14 mouse cellular contexts compared by ENCODE assay signal in genomic region chr16:34076101-34076500, GRCm38 (mm10).
"Had no signal": no experiment of that assay in that cellular context is flagged by ENCODE, and none has a peak within 500 bp of the region (broad histone marks: within the 10 kb centered on the region; RNA-seq: fewer than 3 reads in every experiment).

No protein-coding gene starts in this region.

- H3K27me3 ChIP-seq: limb, embryonic 12.5 days; liver, embryonic 13.5 days; lung, embryonic 15.5 days; midbrain, embryonic 13.5 days; neural tube, embryonic 15.5 days had no signal

- H3K4me3 ChIP-seq: layer of hippocampus, adult 2 months; limb, embryonic 12.5 days; liver, embryonic 13.5 days; lung, embryonic 15.5 days; midbrain, embryonic 13.5 days; myocyte; neural tube, embryonic 15.5 days had no signal

- DNase-seq: kidney, postnatal 10 days; kidney, postnatal 4 days; liver; liver, embryonic 13.5 days; liver, postnatal 0 days; lung, postnatal 14 days; right cerebral cortex, postnatal 14 days had no signal

- H3K9me3 ChIP-seq: lung, embryonic 15.5 days; midbrain, embryonic 13.5 days; neural tube, embryonic 15.5 days had no signal

- ATAC-seq: liver, postnatal 0 days; midbrain, embryonic 13.5 days had no signal

- H3K4me2 ChIP-seq: limb, embryonic 12.5 days; liver, embryonic 13.5 days; lung, embryonic 15.5 days; midbrain, embryonic 13.5 days; neural tube, embryonic 15.5 days had no signal

- H3K36me3 ChIP-seq: limb, embryonic 12.5 days; lung, embryonic 15.5 days had no signal

- H3K27ac ChIP-seq: layer of hippocampus, adult 2 months; limb, embryonic 12.5 days; liver, embryonic 13.5 days; lung, embryonic 15.5 days; macrophage; midbrain, embryonic 13.5 days; neural tube, embryonic 15.5 days had no signal

- H3K9ac ChIP-seq: limb, embryonic 12.5 days; liver, embryonic 13.5 days; liver, postnatal 0 days; lung, embryonic 15.5 days; midbrain, embryonic 13.5 days; neural tube, embryonic 15.5 days had no signal
